ENCODE assay signal across 8 mouse cellular contexts in genomic region chr9:75599191-75599841, GRCm38 (mm10). TPM values are rescaled to one million over a fixed set of nuclear protein-coding genes. Genes with fewer than 3 reads are reported as not detected.
DNase-seq lines count a peak whose midpoint lies in the region; ATAC-seq lines count a peak whose summit lies in the region.

No protein-coding gene starts in this region.

- ATAC-seq in limb, embryonic 12.5 days (ENCODE audit: insufficient number of reproducible peaks, insufficient read depth, low FRiP score, low TSS enrichment, low read depth) = 0 out of 2 replicates have a peak, but pooled peaks have one; percentile 33
- ATAC-seq in limb, embryonic 15.5 days (ENCODE audit: insufficient number of reproducible peaks, low FRiP score, low TSS enrichment, low read depth) = peak; percentile 56; the same call in 1 of the 2 replicates
- ATAC-seq in stomach, embryonic 15.5 days (ENCODE audit: insufficient read depth, low FRiP score, low read depth) = peak; percentile 54; the same call in 1 of the 2 replicates
- ATAC-seq in monocyte, adult 5-6 weeks (replicated peaks; ENCODE audit: insufficient number of reproducible peaks, low FRiP score, low TSS enrichment, poor library complexity, severe bottlenecking) = no peak

- peaks cover 13% of the 10 kb centered on the region for H3K4me1 ChIP-seq in limb, embryonic 12.5 days (replicated peaks)
- H3K4me1 ChIP-seq in limb, embryonic 10.5 days = peaks cover 6% of the 10 kb centered on the region; the same call in 1 of the 2 replicates
- H3K4me1 ChIP-seq in limb, embryonic 15.5 days = peaks cover 16% of the 10 kb centered on the region
- H3K4me1 ChIP-seq in stomach, embryonic 15.5 days = 0 out of 2 replicates have a peak, but pooled peaks cover 5% of the 10 kb centered on the region

- DNase-seq in limb, embryonic 10.5 days (ENCODE audit: low spot score) = no peak
- peak; percentile 39 to 41 for DNase-seq in cerebellum, postnatal 36 days
- DNase-seq in heart, postnatal 4 days = peak; percentile 34
- DNase-seq in ovary, postnatal 14 days (ENCODE audit: low spot score) = no peak

- no peaks in the 10 kb centered on the region for H3K27me3 ChIP-seq in limb, embryonic 12.5 days
- no peaks in the 10 kb centered on the region for H3K27me3 ChIP-seq in limb, embryonic 10.5 days (ENCODE audit: low read depth, poor library complexity, severe bottlenecking)
- H3K27me3 ChIP-seq in limb, embryonic 15.5 days = no peaks in the 10 kb centered on the region
- no peaks in the 10 kb centered on the region for H3K27me3 ChIP-seq in stomach, embryonic 15.5 days (replicated peaks)

- H3K4me2 ChIP-seq in limb, embryonic 12.5 days = no peak overlapping the region
- H3K4me2 ChIP-seq in limb, embryonic 15.5 days = no peak overlapping the region
- H3K4me2 ChIP-seq in stomach, embryonic 15.5 days = no peak overlapping the region

- no peaks in the 10 kb centered on the region for H3K36me3 ChIP-seq in limb, embryonic 12.5 days
- 0 out of 2 replicates have a peak, but pooled peaks cover under 1% of the 10 kb centered on the region for H3K36me3 ChIP-seq in limb, embryonic 10.5 days
- H3K36me3 ChIP-seq in limb, embryonic 15.5 days = no peaks in the 10 kb centered on the region
- no peaks in the 10 kb centered on the region for H3K36me3 ChIP-seq in stomach, embryonic 15.5 days

- no peak overlapping the region for H3K27ac ChIP-seq in limb, embryonic 12.5 days
- H3K27ac ChIP-seq in limb, embryonic 10.5 days = no peak overlapping the region
- H3K27ac ChIP-seq in limb, embryonic 15.5 days = no peak overlapping the region
- H3K27ac ChIP-seq in stomach, embryonic 15.5 days = no peak overlapping the region

- no peaks in the 10 kb centered on the region; the same call in 1 of the 2 replicates for H3K9me3 ChIP-seq in limb, embryonic 12.5 days
- no peaks in the 10 kb centered on the region for H3K9me3 ChIP-seq in limb, embryonic 10.5 days (replicated peaks)
- no peaks in the 10 kb centered on the region for H3K9me3 ChIP-seq in limb, embryonic 15.5 days
- H3K9me3 ChIP-seq in stomach, embryonic 15.5 days = no peaks in the 10 kb centered on the region

- 56% methylated on average over 5 of the region's 5 CpGs for WGBS in limb, embryonic 12.5 days
- WGBS in limb, embryonic 10.5 days = 70% methylated on average over 5 of the region's 5 CpGs
- WGBS in limb, embryonic 15.5 days = 41% methylated on average over 5 of the region's 5 CpGs
- WGBS in stomach, embryonic 15.5 days = 38% methylated on average over 5 of the region's 5 CpGs

- no peak overlapping the region for H3K4me3 ChIP-seq in limb, embryonic 12.5 days (replicated peaks)
- H3K4me3 ChIP-seq in limb, embryonic 10.5 days = no peak overlapping the region
- H3K4me3 ChIP-seq in limb, embryonic 15.5 days = no peak overlapping the region
- H3K4me3 ChIP-seq in stomach, embryonic 15.5 days (replicated peaks) = no peak overlapping the region

- H3K9ac ChIP-seq in limb, embryonic 12.5 days (replicated peaks) = no peak overlapping the region
- H3K9ac ChIP-seq in limb, embryonic 15.5 days = no peak overlapping the region
- H3K9ac ChIP-seq in stomach, embryonic 15.5 days = no peak overlapping the region

RNA-seq across cellular contexts. Expression of gene Tmod2, which starts 11.8 kb away (rescaled TPM):
- polyA plus RNA-seq in limb, embryonic 12.5 days (2016; fragmentation: Nextera tagmentation; extraction: Ambion mirVana) = 26.7 and 27.3 TPM in 2 replicates
- polyA plus RNA-seq in limb, embryonic 10.5 days (2016; fragmentation: Nextera tagmentation; extraction: Ambion mirVana) = 21.1 and 21.6 TPM in 2 replicates
- 1 to 10 TPM; 4.6 to 5.6 TPM for total RNA-seq in heart, postnatal 4 days (2021)
- polyA plus RNA-seq in limb, embryonic 15.5 days (2015; fragmentation: Nextera tagmentation; extraction: Ambion mirVana) = 21.8 and 27.4 TPM in 2 replicates
- polyA plus RNA-seq in stomach, embryonic 15.5 days (2015; fragmentation: Nextera tagmentation; extraction: Ambion mirVana) = 18.1 and 19.9 TPM in 2 replicates
- total RNA-seq in monocyte, adult 5-6 weeks (2017) = under 0.01 to 0.19 TPM in 2 of 3 replicates, not detected in the other

RNA-seq across cellular contexts. Expression of gene Lysmd2, which starts 26.2 kb away (rescaled TPM):
- 22.0 and 25.8 TPM in 2 replicates for polyA plus RNA-seq in limb, embryonic 12.5 days (2016; fragmentation: Nextera tagmentation; extraction: Ambion mirVana)
- polyA plus RNA-seq in limb, embryonic 10.5 days (2016; fragmentation: Nextera tagmentation; extraction: Ambion mirVana) = 13.6 and 14.9 TPM in 2 replicates
- 10 to 100 TPM; 12.8 to 13.2 TPM for total RNA-seq in heart, postnatal 4 days (2021)
- 48.3 and 49.5 TPM in 2 replicates for polyA plus RNA-seq in limb, embryonic 15.5 days (2015; fragmentation: Nextera tagmentation; extraction: Ambion mirVana)
- polyA plus RNA-seq in stomach, embryonic 15.5 days (2015; fragmentation: Nextera tagmentation; extraction: Ambion mirVana) = 28.3 and 29.1 TPM in 2 replicates
- 1.9 to 4.1 TPM (median 3.0 TPM) in 3 replicates for total RNA-seq in monocyte, adult 5-6 weeks (2017)

RNA-seq across cellular contexts. Expression of gene Tmod3, which starts 39.9 kb away (rescaled TPM):
- polyA plus RNA-seq in limb, embryonic 12.5 days (2016; fragmentation: Nextera tagmentation; extraction: Ambion mirVana) = 90.8 and 95.9 TPM in 2 replicates
- polyA plus RNA-seq in limb, embryonic 10.5 days (2016; fragmentation: Nextera tagmentation; extraction: Ambion mirVana) = 102 and 106 TPM in 2 replicates
- 100 to 1,000 TPM; 111 to 112 TPM for total RNA-seq in heart, postnatal 4 days (2021)
- 154 and 158 TPM in 2 replicates for polyA plus RNA-seq in limb, embryonic 15.5 days (2015; fragmentation: Nextera tagmentation; extraction: Ambion mirVana)
- polyA plus RNA-seq in stomach, embryonic 15.5 days (2015; fragmentation: Nextera tagmentation; extraction: Ambion mirVana) = 138 and 153 TPM in 2 replicates
- total RNA-seq in monocyte, adult 5-6 weeks (2017) = 173 to 192 TPM (median 187 TPM) in 3 replicates

Comparison
In these comparisons a context has a peak if more than half of its experiments do, and no peak if none do; other contexts are left out.
1. DNase-seq: peak in cerebellum, postnatal 36 days (2 of 2) and heart, postnatal 4 days (single experiment); none in limb, embryonic 10.5 days (single experiment) and ovary, postnatal 14 days (single experiment).